Mouse (Mus musculus): ENCODE data around the gene Ttc25.

GRCm38 (mm10) chr11:100567815-100568245, 22.4 kb downstream of the Ttc25 start:
- TF ChIP-seq CTCF (IDR thresholded peaks at IDR 0.05; ENCODE audit: low read depth): no peak
- TF ChIP-seq EP300 (IDR thresholded peaks at IDR 0.05; ENCODE audit: low read depth): no peak

All from liver, embryonic 14.5 days (tissue).